Mouse (Mus musculus) CH12.LX (cell line): ENCODE measurements around the gene Cplane1. TPM values are rescaled to one million over a fixed set of nuclear protein-coding genes. Genes with fewer than 3 reads are reported as not detected.

Experiments used
- DNase-seq: peaks from one replicate; pipeline ENCODE4 v3.0.0-alpha.2; 2013; ENCODE audit errors: extremely low read depth
- H3K27ac ChIP-seq: 2 replicates; pipeline ENCODE4 v1.5.1; 2012; ENCODE audit warnings: low read depth, mild to moderate bottlenecking, control low read depth, moderate library complexity; ENCODE audit not compliant: insufficient read depth
- H3K27me3 ChIP-seq: replicated peaks from 2 replicates; pipeline ENCODE3; 2012; ENCODE audit warnings: inconsistent platforms
- H3K36me3 ChIP-seq, 2 experiments: replicated peaks in 1 of 2; 2 replicates each; pipeline versions ENCODE3 to v1.6.1; 2012; ENCODE audit warnings: inconsistent platforms in 1 of 2, low read length in 1 of 2, mild to moderate bottlenecking in 1 of 2, mixed read lengths in 1 of 2, moderate library complexity in 1 of 2; ENCODE audit not compliant: control insufficient read depth in 1 of 2, insufficient read depth in 1 of 2
- H3K4me1 ChIP-seq, 2 experiments: 2 replicates each; pipeline ENCODE4 v1.6.1; 2012; ENCODE audit warnings: inconsistent platforms in 1 of 2, moderate library complexity in 1 of 2; ENCODE audit not compliant: insufficient read depth in 2 of 2, control insufficient read depth in 1 of 2
- H3K4me2 ChIP-seq: 2 replicates; pipeline ENCODE4 v1.6.1; 2012; ENCODE audit warnings: low read depth, mild to moderate bottlenecking, control low read depth; ENCODE audit not compliant: poor library complexity, insufficient read depth, severe bottlenecking
- H3K4me3 ChIP-seq, 3 experiments: fragments of 150-350 bp in 1 of 3; sonication (generic) in 1 of 3; replicated peaks in 1 of 3; 2 replicates each; pipeline versions ENCODE3 to v1.5.1; 2011 to 2012; ENCODE audit warnings: low read depth in 2 of 3, low read length in 2 of 3, mild to moderate bottlenecking in 2 of 3, moderate library complexity in 2 of 3, control low read depth in 1 of 3, improper control_type of control experiment in 1 of 3, inconsistent platforms in 1 of 3, mixed read lengths in 1 of 3; ENCODE audit not compliant: poor library complexity in 1 of 3
- H3K79me2 ChIP-seq: replicated peaks from 2 replicates; pipeline ENCODE4 v1.6.1; 2012; ENCODE audit warnings: mild to moderate bottlenecking, moderate library complexity; ENCODE audit not compliant: control insufficient read depth, poor library complexity, insufficient read depth, severe bottlenecking; ENCODE audit errors: extremely low read depth
- H3K9ac ChIP-seq: 2 replicates; pipeline ENCODE4 v1.6.1; 2012; ENCODE audit warnings: low read depth, mild to moderate bottlenecking, control low read depth, moderate library complexity; ENCODE audit not compliant: insufficient read depth
- H3K9me3 ChIP-seq: replicated peaks from 2 replicates; pipeline ENCODE3; 2012; ENCODE audit warnings: low read length, inconsistent platforms, mixed read lengths
- BHLHE40 ChIP-seq: IDR thresholded peaks from 2 replicates; pipeline ENCODE4 v1.6.1; 2011; ENCODE audit warnings: mild to moderate bottlenecking, low read depth, low read length, improper control_type of control experiment
- CHD1 ChIP-seq: IDR thresholded peaks from 2 replicates; pipeline ENCODE4 v1.6.1; 2012; ENCODE audit warnings: low read depth, low read length, improper control_type of control experiment, inconsistent platforms
- CHD2 ChIP-seq: IDR thresholded peaks from 2 replicates; pipeline ENCODE4 v1.6.1; 2011; ENCODE audit warnings: low read length, improper control_type of control experiment
- CTCF ChIP-seq, 2 experiments: IDR thresholded peaks in 1 of 2; conservative IDR thresholded peaks in 1 of 2; 2 replicates each; pipeline ENCODE4 v1.5.1; 2011 to 2012; ENCODE audit warnings: low read depth in 2 of 2, low read length in 2 of 2, improper control_type of control experiment in 1 of 2, inconsistent platforms in 1 of 2, mild to moderate bottlenecking in 1 of 2, moderate library complexity in 1 of 2
- GABPA ChIP-seq: IDR thresholded peaks from 2 replicates; pipeline ENCODE4 v1.6.1; 2012; ENCODE audit warnings: low read depth, low read length, improper control_type of control experiment, inconsistent platforms; ENCODE audit not compliant: insufficient replicate concordance
- JUND ChIP-seq: conservative IDR thresholded peaks from 2 replicates; pipeline ENCODE4 v1.6.1; 2011; ENCODE audit warnings: low read depth, low read length, improper control_type of control experiment
- NRF1 ChIP-seq: IDR thresholded peaks from 2 replicates; pipeline ENCODE4 v1.6.1; 2014; ENCODE audit warnings: low read depth, mild to moderate bottlenecking, inconsistent platforms, low read length, improper control_type of control experiment, moderate library complexity
- POLR2A ChIP-seq: IDR thresholded peaks from 2 replicates; pipeline ENCODE4 v1.6.1; 2011; ENCODE audit warnings: low read depth, mild to moderate bottlenecking, improper control_type of control experiment, low read length
- RAD21 ChIP-seq: IDR thresholded peaks from 2 replicates; pipeline ENCODE4 v1.6.1; 2011; ENCODE audit warnings: low read depth, mild to moderate bottlenecking, low read length, improper control_type of control experiment, moderate library complexity
- RCOR1 ChIP-seq: conservative IDR thresholded peaks from 2 replicates; pipeline ENCODE4 v1.6.1; 2012; ENCODE audit warnings: low read depth, mild to moderate bottlenecking, inconsistent platforms, low read length, improper control_type of control experiment
- SMC3 ChIP-seq: IDR thresholded peaks from 2 replicates; pipeline ENCODE4 v1.6.1; 2011; ENCODE audit warnings: low read depth, low read length, improper control_type of control experiment
- TCF12 ChIP-seq: IDR thresholded peaks from 2 replicates; pipeline ENCODE4 v1.6.1; 2014; ENCODE audit warnings: low read depth, mild to moderate bottlenecking, inconsistent platforms, low read length, improper control_type of control experiment
- USF1 ChIP-seq: IDR thresholded peaks from 2 replicates; pipeline ENCODE4 v1.6.1; 2014; ENCODE audit warnings: low read depth, mild to moderate bottlenecking, inconsistent platforms, low read length, improper control_type of control experiment
- dilution Hi-C: fragments of 300-500 bp; cut with MboI; formaldehyde crosslinking; loops from 2 replicates; pipeline ENCODE4 v1.14.3; 2020; ENCODE audit warnings: low sequenced_read_pairs; ENCODE audit not compliant: extremely low pct_unique_long_range_greater_than_20kb, extremely low pct_ligation_motif_present
- in situ Hi-C: fragments of 300-500 bp; cut with MboI; formaldehyde crosslinking; loops from 3 replicates; pipeline ENCODE4 v1.14.3; 2019; ENCODE audit warnings: low sequenced_read_pairs, low pct_ligation_motif_present, low pct_unique_long_range_greater_than_20kb, mixed read lengths
- polyA plus RNA-seq: library from polyadenylated mRNA; unstranded; fragments of >175 nt; gene quantifications from 2 replicates; pipeline ENCODE4 v1.2.1, GENCODE M21; 2012; ENCODE audit warnings: low read depth; ENCODE audit not compliant: insufficient read length
- total RNA-seq, 2 experiments: library from RNA; depleted of rRNA; stranded (reverse); fragments of 300-350 nt in 1 of 2; fragments of >200 nt in 1 of 2; gene quantifications; 2 replicates each; pipeline ENCODE4 v1.2.3; 2012 to 2014

The Cplane1 gene
- total and polyA plus RNA-seq, 3 experiments, result 2.1 to 5.9 (median 3.7) TPM

DNA sequence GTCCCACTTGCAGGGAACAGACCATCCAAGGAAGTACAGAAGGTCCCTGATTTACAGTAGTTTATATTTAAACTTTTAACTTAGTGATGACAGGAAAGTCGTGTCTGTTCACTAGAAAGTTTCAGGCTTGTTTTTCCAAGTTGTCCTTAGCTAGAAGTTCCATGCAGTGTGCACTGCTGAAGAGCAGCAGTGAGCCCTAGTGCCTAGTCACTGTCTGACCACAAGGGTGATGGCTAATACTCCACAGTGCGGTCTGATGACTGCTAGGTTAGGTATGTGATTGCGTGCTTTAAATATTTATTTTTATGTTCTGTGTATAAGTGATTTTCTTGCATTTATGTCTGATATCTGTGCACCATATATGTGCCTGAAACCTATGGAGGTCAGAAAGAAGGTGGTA, 21.5 kb downstream of the Cplane1 start:
- H3K79me2 ChIP-seq, result no peaks in the 10 kb centered on the region
- peaks cover 14 to 41% of the 10 kb centered on the region in 2 experiments for H3K36me3 ChIP-seq
- no peak overlapping the region for H3K27ac ChIP-seq
- H3K4me2 ChIP-seq, result no peak overlapping the region
- no peak overlapping the region for H3K9ac ChIP-seq
- peaks cover 0 to 19% of the 10 kb centered on the region in 2 experiments; a peak in 2 of 4 replicates for H3K4me1 ChIP-seq
- no peaks in the 10 kb centered on the region for H3K27me3 ChIP-seq
- no peak for TF ChIP-seq RAD21
- no peak for TF ChIP-seq JUND
- no peak for TF ChIP-seq CHD1
- dilution Hi-C loops, result no loop called here
- H3K9me3 ChIP-seq, result no peaks in the 10 kb centered on the region
- H3K4me3 ChIP-seq, result no peak overlapping the region
- no peak for DNase-seq
- in situ Hi-C loops, result no loop called here

GRCm38 (mm10) chr15:8200317-8200716, 31.4 kb downstream of the Cplane1 start:
- peak; percentile 7 for DNase-seq
- H3K27ac ChIP-seq, result no peak overlapping the region
- H3K9ac ChIP-seq, result no peak overlapping the region
- no peak overlapping the region for H3K4me3 ChIP-seq
- dilution Hi-C loops, result no loop called here
- H3K36me3 ChIP-seq, result peaks cover 21 to 46% of the 10 kb centered on the region in 2 experiments
- TF ChIP-seq RAD21 (peak; percentile 40), USF1 (no peak), SMC3 (peak; percentile 18; the same call in 1 of the 2 replicates), CTCF (conservative IDR thresholded peaks at IDR 0.05 in 1 of 2, IDR thresholded peaks at IDR 0.05 in 1 of 2; ENCODE audit: low read depth in 2 of 2, low read length in 2 of 2) (peak in 1 of 2 experiments; percentile 47; a peak in 2 of 4 replicates)
- TF ChIP-seq, all 38 proteins: peak for 3
- peaks cover 4% of the 10 kb centered on the region for H3K9me3 ChIP-seq
- in situ Hi-C loops, result no loop called here
- no peaks in the 10 kb centered on the region for H3K27me3 ChIP-seq
- H3K4me2 ChIP-seq, result no peak overlapping the region
- no peaks in the 10 kb centered on the region for H3K79me2 ChIP-seq
- H3K4me1 ChIP-seq, result no peaks in the 10 kb centered on the region

DNA sequence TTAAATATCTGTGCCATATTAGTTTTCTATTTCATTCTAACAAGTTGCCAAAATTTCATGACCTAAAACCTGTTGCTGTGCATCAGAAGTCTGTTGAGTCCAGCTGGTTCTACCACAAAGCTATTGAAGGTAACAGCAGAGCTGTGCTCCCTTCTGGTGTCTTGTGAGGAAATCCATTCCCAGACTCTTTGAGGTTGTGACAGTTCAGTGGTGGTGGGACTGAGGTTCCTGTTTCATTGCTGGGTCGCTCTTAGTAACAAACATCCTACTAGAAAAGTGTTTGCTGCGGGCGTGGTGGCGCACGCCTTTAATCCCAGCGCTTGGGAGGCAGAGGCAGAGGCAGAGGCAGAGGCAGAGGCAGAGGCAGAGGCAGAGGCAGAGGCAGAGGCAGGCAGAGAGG, 39.5 kb downstream of the Cplane1 start:
- no peak for DNase-seq
- dilution Hi-C loops, result no loop called here
- Histone ChIP-seq H3K27ac (no peak overlapping the region), H3K9me3 (no peaks in the 10 kb centered on the region), H3K4me2 (no peak overlapping the region), H3K27me3 (no peaks in the 10 kb centered on the region), H3K4me3 (no peak overlapping the region), H3K79me2 (no peaks in the 10 kb centered on the region), H3K9ac (no peak overlapping the region), H3K4me1 (peaks cover 4 to 17% of the 10 kb centered on the region in 2 experiments), H3K36me3 (peaks cover 9 to 24% of the 10 kb centered on the region in 2 experiments)
- in situ Hi-C loops, result no loop called here
- TF ChIP-seq RCOR1, result no peak
- TF ChIP-seq POLR2A, result no peak
- TF ChIP-seq NRF1, result no peak
- no peak for TF ChIP-seq TCF12
- TF ChIP-seq BHLHE40, result no peak
- no peak for TF ChIP-seq CHD2
- TF ChIP-seq GABPA, result no peak
